Mouse (Mus musculus) kidney, embryonic 16.5 days (tissue): ENCODE measurements at regions not wholly inside any gene's neighbourhood (a gene's known extent, or its start where the extent isn't known, plus 50 kb on each side); places are given as distances from the start of the nearest gene placed in this dataset.

ENCODE experiments used
- ATAC-seq: fragments of 200-750 bp; cut with Nextera tagmentation; 2 replicates; pipeline ENCODE4 v1.8.0; 2017; ENCODE audit warnings: moderate TSS enrichment; ENCODE audit not compliant: low FRiP score, low TSS enrichment
- H3K27ac ChIP-seq: fragments of 300-500 bp; sonication (generic); 2 replicates; pipeline ENCODE4 v1.5.1; 2014; ENCODE audit warnings: low read length
- H3K27me3 ChIP-seq: fragments of 300-500 bp; sonication (generic); 2 replicates; pipeline ENCODE4 v1.6.1; 2014; ENCODE audit warnings: low read length, control low read depth, mixed read lengths; ENCODE audit not compliant: insufficient read depth
- H3K36me3 ChIP-seq: fragments of 300-500 bp; sonication (generic); 2 replicates; pipeline ENCODE4 v1.6.1; 2014; ENCODE audit warnings: low read length, control low read depth, mixed read lengths; ENCODE audit not compliant: insufficient read depth
- H3K4me1 ChIP-seq: fragments of 300-500 bp; sonication (generic); 2 replicates; pipeline ENCODE4 v1.6.1; 2014; ENCODE audit warnings: low read length, control low read depth, mixed read lengths; ENCODE audit not compliant: insufficient read depth
- H3K4me2 ChIP-seq: fragments of 300-500 bp; sonication (generic); replicated peaks from 2 replicates; pipeline ENCODE4 v1.6.1; 2014; ENCODE audit warnings: low read depth, low read length
- H3K4me3 ChIP-seq: fragments of 300-500 bp; sonication (generic); 2 replicates; pipeline ENCODE4 v1.5.1; 2014; ENCODE audit warnings: mild to moderate bottlenecking, low read length
- H3K9ac ChIP-seq: fragments of 300-500 bp; sonication (generic); replicated peaks from 2 replicates; pipeline ENCODE4 v1.6.1; 2014; ENCODE audit warnings: low read length
- H3K9me3 ChIP-seq: fragments of 300-500 bp; sonication (generic); 2 replicates; pipeline ENCODE4 v1.6.1; 2016; ENCODE audit warnings: low read length, control low read depth
- WGBS: fragments of 180-500 bp; shearing (Covaris S2); extraction: QIAGEN DNeasy Blood & Tissue Kit; methylation state at CpG from one replicate; pipeline ENCODE4 v1.1.7; 2014; 5-methylcytosine and 5-hydroxymethylcytosine counted together

DNA sequence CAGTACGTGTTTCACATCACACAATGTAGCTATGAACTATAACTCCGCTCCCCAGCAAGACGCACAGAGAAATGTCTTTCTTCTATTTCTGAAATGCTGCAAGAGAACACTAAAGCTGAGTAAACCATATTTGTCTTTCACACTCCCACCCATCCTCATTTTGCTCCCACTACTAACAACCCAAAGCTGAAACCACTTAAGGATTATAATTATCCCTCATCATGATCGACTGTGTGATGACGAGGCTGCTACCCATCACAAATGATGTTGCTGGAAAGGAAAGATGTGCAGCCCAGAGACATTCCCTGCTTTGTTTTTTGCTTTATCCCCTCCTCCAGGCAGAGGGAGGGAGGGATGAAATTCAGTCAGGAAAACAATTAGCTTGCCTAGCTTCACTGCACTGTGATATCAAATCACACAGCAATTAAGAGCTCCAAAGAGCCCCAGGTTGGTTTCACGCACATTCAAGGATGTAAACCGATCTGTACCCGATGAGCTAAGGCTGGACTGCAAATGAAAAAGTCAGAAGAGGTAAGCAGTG is 183.5 kb upstream of the Tbl1xr1 start:
- peak; percentile 62 for ATAC-seq

DNA sequence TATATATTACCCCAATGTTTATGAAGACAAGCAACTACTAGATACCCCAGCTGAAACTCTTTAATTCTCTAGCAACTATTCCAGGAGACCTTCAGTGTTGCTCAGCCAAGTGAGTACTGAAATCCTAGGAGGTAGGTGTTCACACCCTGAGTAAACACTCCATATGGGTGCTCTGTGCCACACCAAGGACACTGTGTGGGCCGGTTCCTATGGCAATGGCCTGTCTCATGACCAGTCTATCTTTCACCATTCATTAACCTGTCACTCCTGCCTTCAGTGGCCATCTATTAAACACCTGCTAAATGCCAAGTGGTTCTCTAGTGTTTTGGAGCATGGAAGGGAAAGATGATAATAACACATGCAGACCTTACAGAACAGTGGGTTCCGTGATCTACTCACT is 180.9 kb upstream of the Tbl1xr1 start:
- peak; percentile 95 for ATAC-seq
- no peak overlapping the region for H3K9ac ChIP-seq
- H3K4me3 ChIP-seq: no peak overlapping the region
- 49% methylated on average over 2 of the region's 2 CpGs for WGBS
- peaks cover 10% of the 10 kb centered on the region for H3K4me1 ChIP-seq
- H3K27ac ChIP-seq: no peak overlapping the region
- no peaks in the 10 kb centered on the region for H3K36me3 ChIP-seq
- no peaks in the 10 kb centered on the region for H3K27me3 ChIP-seq
- no peaks in the 10 kb centered on the region for H3K9me3 ChIP-seq
- H3K4me2 ChIP-seq: no peak overlapping the region

More for the DNA sequence above, 183.5 kb upstream of the Tbl1xr1 start:
- Histone ChIP-seq H3K4me3 (no peak overlapping the region), H3K4me1 (peaks cover 10% of the 10 kb centered on the region), H3K27ac (no peak overlapping the region), H3K36me3 (no peaks in the 10 kb centered on the region), H3K9ac (no peak overlapping the region), H3K4me2 (no peak overlapping the region), H3K9me3 (no peaks in the 10 kb centered on the region), H3K27me3 (no peaks in the 10 kb centered on the region)
- WGBS: 25% methylated on average over 8 of the region's 8 CpGs

DNA sequence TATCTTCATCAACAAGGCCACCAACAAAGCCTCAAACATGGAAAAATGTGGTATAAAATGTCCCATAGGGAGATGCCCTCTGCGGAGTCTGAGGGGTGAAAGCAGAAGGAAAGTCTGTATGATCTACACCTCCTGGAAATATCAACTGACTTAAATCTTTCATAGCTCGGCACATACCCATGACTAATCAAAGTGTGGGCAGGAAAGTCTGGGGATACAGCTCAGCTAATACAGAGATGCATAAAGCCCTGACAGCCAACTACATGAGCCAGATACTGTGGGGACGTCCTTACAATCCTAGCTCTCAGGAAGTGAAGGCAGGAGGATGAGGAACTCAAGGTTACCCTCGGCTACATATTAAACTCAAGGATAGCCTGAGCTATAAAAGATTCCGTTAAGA is 178.2 kb upstream of the Tbl1xr1 start:
- H3K9me3 ChIP-seq: no peaks in the 10 kb centered on the region
- H3K27ac ChIP-seq: no peak overlapping the region
- H3K9ac ChIP-seq: no peak overlapping the region
- no peak for ATAC-seq
- H3K4me3 ChIP-seq: no peak overlapping the region
- H3K36me3 ChIP-seq: no peaks in the 10 kb centered on the region
- no peak overlapping the region for H3K4me2 ChIP-seq
- H3K27me3 ChIP-seq: no peaks in the 10 kb centered on the region
- 72% methylated on average over 5 of the region's 5 CpGs for WGBS
- 0 out of 2 replicates have a peak, but pooled peaks cover 7% of the 10 kb centered on the region for H3K4me1 ChIP-seq

DNA sequence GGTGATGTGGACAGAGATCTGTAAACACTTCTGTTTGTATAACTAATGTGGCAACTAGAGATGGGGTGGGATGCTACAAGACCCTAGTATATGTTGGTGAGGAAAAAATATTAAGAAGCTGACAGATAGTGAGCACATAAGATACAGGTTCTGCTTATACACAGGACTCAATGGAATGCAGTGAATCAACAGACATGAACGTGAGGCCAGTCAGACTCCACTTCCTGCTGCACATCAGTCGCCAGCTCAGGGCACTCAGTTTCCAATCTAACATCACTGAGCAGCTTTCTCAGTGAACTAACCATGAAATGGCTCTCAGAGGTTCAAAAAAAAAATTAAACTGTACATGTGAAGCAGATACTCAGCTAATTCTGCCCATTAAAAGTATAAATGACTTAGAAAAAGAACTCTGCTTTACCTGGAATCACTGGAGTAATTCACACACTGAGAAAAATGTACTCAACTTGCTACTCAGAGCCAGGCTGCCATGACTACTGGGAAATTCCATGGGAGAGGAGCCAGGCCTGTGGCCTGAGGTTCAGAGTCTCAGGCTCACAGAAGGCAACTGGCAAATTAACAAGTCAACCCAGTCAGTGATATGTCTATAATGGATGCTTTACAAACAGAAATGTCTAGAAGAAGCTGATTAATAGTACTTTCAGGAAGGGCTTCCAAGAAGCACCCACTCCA is 170.9 kb upstream of the Tbl1xr1 start:
- WGBS: 39% methylated on average over 2 of the region's 2 CpGs
- H3K27ac ChIP-seq: no peak overlapping the region
- ATAC-seq: no peak

DNA sequence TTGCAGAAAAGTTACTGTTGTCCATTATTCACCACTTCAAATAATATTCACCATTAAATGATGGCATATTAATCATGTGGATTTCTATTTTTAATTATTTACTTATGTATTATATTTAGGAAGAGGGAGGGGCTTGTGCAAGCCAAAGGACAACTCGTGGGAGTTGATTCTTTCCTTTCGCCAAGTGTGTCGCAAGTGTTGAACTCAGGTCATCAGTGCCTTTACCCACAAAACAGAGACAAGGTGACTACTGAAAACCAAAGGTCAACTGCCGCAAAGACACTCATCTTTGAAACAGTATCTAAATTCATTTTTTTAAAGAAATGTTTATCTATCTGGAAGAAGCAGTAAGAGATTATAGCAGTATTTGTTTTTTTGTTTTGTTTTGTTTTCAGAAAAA is 167.6 kb upstream of the Tbl1xr1 start:
- 91% methylated on average over 4 of the region's 4 CpGs for WGBS
- no peak overlapping the region for H3K27ac ChIP-seq
- ATAC-seq: no peak
- no peak overlapping the region for H3K4me2 ChIP-seq
- no peaks in the 10 kb centered on the region for H3K9me3 ChIP-seq
- no peaks in the 10 kb centered on the region for H3K36me3 ChIP-seq
- H3K4me1 ChIP-seq: no peaks in the 10 kb centered on the region
- no peak overlapping the region for H3K9ac ChIP-seq
- no peak overlapping the region for H3K4me3 ChIP-seq
- no peaks in the 10 kb centered on the region for H3K27me3 ChIP-seq

More for the DNA sequence above, 170.9 kb upstream of the Tbl1xr1 start:
- no peak overlapping the region for H3K4me2 ChIP-seq
- H3K27me3 ChIP-seq: no peaks in the 10 kb centered on the region
- H3K9me3 ChIP-seq: no peaks in the 10 kb centered on the region
- no peaks in the 10 kb centered on the region for H3K4me1 ChIP-seq
- no peaks in the 10 kb centered on the region for H3K36me3 ChIP-seq
- H3K4me3 ChIP-seq: no peak overlapping the region
- H3K9ac ChIP-seq: no peak overlapping the region

DNA sequence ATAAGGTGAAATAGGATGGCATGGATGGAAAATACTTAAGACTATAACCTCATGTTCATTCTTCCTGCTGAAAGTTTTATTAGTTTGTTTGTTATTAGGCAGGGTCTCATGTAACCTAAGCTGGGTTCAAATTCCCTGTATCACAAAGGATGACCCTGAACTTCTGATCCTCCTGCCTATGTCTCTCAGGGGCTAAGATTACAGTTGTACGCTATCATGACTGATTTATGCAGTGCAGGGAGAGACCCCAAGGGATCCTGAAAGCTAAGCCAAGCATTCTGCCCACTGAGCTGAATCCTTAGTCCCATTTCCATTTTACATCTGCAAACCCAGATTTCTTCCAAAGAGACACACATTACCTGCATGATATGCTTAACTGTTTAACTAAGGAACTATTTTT is 166.4 kb upstream of the Tbl1xr1 start:
- Histone ChIP-seq H3K27ac (no peak overlapping the region; the same call in 1 of the 2 replicates), H3K27me3 (no peaks in the 10 kb centered on the region), H3K4me2 (no peak overlapping the region), H3K4me1 (no peaks in the 10 kb centered on the region), H3K9ac (no peak overlapping the region), H3K9me3 (no peaks in the 10 kb centered on the region), H3K36me3 (no peaks in the 10 kb centered on the region), H3K4me3 (no peak overlapping the region)
- WGBS: 37% methylated on average over 1 of the region's 1 CpGs
- peak; percentile 90 for ATAC-seq

DNA sequence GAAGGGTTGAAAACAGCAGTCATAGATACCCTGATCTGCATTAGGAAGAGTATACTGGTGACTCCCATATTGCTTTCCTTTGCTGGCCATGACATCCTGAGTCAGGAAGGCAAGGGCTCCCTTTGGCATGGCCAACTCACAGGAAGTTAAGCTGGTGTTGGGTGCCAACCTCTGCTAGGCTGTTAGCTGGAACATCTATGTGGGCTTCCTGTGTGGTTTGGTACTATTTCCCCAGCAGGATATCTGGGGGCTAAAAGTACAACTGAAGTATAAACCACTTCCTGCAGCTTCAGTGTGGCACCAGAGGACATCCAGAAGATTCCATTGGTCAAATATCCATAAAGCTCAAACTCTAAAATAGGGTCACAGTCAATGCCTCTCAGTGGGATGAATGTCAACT is 165.4 kb upstream of the Tbl1xr1 start:
- Histone ChIP-seq H3K27me3 (no peaks in the 10 kb centered on the region), H3K9ac (no peak overlapping the region), H3K4me1 (no peaks in the 10 kb centered on the region), H3K36me3 (no peaks in the 10 kb centered on the region), H3K4me2 (no peak overlapping the region), H3K27ac (no peak overlapping the region), H3K9me3 (no peaks in the 10 kb centered on the region), H3K4me3 (no peak overlapping the region)
- no peak for ATAC-seq

DNA sequence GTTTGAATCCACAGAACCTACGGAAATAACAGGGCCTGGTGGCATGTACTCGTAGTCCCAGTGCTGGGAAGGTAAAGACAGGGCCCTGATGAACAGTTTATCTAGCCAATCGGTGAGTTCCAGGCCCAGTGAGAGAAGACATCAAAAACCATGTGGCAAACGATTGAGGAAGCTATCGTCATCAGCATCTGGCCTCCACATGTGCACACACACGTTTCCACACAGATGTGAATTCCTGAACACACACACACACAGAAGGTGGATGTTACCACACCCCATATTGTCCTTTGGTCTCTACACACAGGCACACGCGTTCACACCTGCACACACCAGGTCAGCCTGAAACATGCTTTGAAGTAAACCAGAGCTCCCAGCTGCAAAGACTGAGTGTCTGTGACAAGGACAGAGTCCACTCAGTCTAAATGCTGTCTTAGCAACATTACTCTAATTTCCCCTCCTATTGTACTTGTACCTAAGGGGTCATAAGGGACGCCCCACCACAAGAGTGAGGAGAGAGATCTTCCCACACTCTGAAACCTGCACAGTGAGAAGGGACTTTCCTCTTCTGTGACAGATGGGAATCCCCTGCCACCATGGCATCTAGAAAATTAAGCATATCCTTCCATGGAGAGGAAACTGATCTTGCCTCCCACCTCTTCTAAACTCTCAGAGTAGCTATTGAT is 159.1 kb upstream of the Tbl1xr1 start:
- no peaks in the 10 kb centered on the region for H3K36me3 ChIP-seq
- H3K4me1 ChIP-seq: no peaks in the 10 kb centered on the region
- H3K9me3 ChIP-seq: no peaks in the 10 kb centered on the region
- no peak overlapping the region for H3K4me3 ChIP-seq
- no peak overlapping the region for H3K9ac ChIP-seq
- ATAC-seq: no peak
- no peaks in the 10 kb centered on the region for H3K27me3 ChIP-seq
- H3K27ac ChIP-seq: no peak overlapping the region
- H3K4me2 ChIP-seq: no peak overlapping the region
- 85% methylated on average over 9 of the region's 9 CpGs for WGBS

DNA sequence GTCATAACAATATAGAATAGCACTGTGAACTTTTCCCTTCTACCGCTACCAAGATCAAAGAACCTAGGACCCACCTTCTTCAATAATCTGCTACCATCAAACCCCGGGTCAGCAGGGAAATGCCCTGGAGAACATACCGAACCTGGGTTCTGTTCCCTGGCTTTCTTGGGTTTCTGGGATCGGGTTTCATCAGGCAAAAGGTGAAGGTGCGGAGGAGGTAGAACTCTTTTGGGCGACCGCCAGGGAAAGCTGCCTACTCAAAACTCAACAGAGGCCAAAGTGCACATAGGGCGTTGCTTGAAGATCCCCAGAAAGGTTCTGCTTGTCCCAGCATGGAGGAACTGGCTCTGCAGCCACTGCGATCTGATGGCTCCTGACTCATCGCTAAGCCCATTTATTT is 158.0 kb upstream of the Tbl1xr1 start:
- Histone ChIP-seq H3K36me3 (no peaks in the 10 kb centered on the region), H3K9me3 (no peaks in the 10 kb centered on the region), H3K9ac (no peak overlapping the region), H3K27ac (no peak overlapping the region), H3K27me3 (no peaks in the 10 kb centered on the region), H3K4me1 (no peaks in the 10 kb centered on the region), H3K4me3 (no peak overlapping the region), H3K4me2 (no peak overlapping the region)
- WGBS: 75% methylated on average over 10 of the region's 10 CpGs
- no peak for ATAC-seq

DNA sequence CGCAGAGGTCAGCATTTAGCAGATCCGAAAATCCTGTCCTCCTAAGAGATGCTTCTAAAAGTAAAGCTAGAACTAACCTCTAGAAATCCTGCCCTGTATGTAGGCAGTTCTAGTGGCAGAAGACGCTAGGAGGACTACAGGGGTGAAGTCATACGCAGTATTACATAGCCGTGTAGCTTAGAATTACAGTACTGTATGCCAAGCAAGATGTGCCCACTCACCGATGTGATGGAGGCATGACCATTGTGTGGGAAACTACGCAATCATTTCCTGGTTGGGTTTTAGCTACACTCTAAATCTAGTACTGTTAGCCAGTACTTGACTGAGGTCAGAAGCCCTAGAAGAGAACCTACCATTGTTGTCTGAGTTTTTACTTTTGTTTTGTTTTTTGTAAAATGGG is 156.5 kb upstream of the Tbl1xr1 start:
- Histone ChIP-seq H3K4me1 (no peaks in the 10 kb centered on the region), H3K4me3 (no peak overlapping the region), H3K27ac (no peak overlapping the region), H3K9me3 (no peaks in the 10 kb centered on the region), H3K9ac (no peak overlapping the region), H3K27me3 (no peaks in the 10 kb centered on the region), H3K36me3 (no peaks in the 10 kb centered on the region), H3K4me2 (no peak overlapping the region)
- WGBS: 92% methylated on average over 7 of the region's 7 CpGs
- no peak for ATAC-seq
